Mouse (Mus musculus) bone marrow, adult 2 months (tissue): Measurements from ENCODE around the gene Myo3b. TPM values are rescaled to one million over a fixed set of nuclear protein-coding genes. Genes with fewer than 3 reads are reported as not detected.
"Not testable (repeated sequence)": the region's sequence is repeated elsewhere in the genome, so short reads cannot be mapped to it uniquely, and the experiment has no call there.

ENCODE experiments used
- H3K27ac ChIP-seq: fragments of 200-500 bp; 2 replicates; pipeline ENCODE4 v1.5.1; 2012; ENCODE audit warnings: low read depth, mild to moderate bottlenecking, control low read depth, inconsistent platforms, low read length; ENCODE audit not compliant: control insufficient read depth, poor library complexity, insufficient read depth
- H3K4me1 ChIP-seq: fragments of 200-500 bp; 2 replicates; pipeline ENCODE4 v1.6.1; 2011; ENCODE audit warnings: low read length; ENCODE audit not compliant: control insufficient read depth, insufficient read depth
- H3K4me3 ChIP-seq: fragments of 200-500 bp; replicated peaks from 2 replicates; pipeline ENCODE3; 2011; ENCODE audit warnings: mild to moderate bottlenecking, low read depth, low read length, control low read depth; ENCODE audit not compliant: control insufficient read depth
- CTCF ChIP-seq: fragments of 200-500 bp; IDR thresholded peaks from 2 replicates; pipeline ENCODE4 v1.5.1; 2011; ENCODE audit warnings: low read length, control low read depth; ENCODE audit not compliant: control insufficient read depth, insufficient read depth
- POLR2A ChIP-seq: fragments of 200-500 bp; IDR thresholded peaks from 2 replicates; pipeline ENCODE4 v1.6.1; 2011; ENCODE audit warnings: low read depth, mild to moderate bottlenecking, control low read depth, low read length, borderline replicate concordance; ENCODE audit not compliant: control insufficient read depth
- WGBS: fragments of 180-500 bp; shearing (Covaris S2); methylation state at CpG from one replicate; pipeline ENCODE4 v1.1.7; 2018; 5-methylcytosine and 5-hydroxymethylcytosine counted together
- polyA plus RNA-seq: library from polyadenylated mRNA; stranded (reverse); fragments of >200 nt; gene quantifications from 2 replicates; pipeline ENCODE4 v1.2.4, GENCODE M21; 2011; ENCODE audit warnings: low replicate concordance; ENCODE audit not compliant: missing spikeins, insufficient read depth, insufficient read length

Gene Myo3b
- polyA plus RNA-seq, 1 experiment: not detected

DNA sequence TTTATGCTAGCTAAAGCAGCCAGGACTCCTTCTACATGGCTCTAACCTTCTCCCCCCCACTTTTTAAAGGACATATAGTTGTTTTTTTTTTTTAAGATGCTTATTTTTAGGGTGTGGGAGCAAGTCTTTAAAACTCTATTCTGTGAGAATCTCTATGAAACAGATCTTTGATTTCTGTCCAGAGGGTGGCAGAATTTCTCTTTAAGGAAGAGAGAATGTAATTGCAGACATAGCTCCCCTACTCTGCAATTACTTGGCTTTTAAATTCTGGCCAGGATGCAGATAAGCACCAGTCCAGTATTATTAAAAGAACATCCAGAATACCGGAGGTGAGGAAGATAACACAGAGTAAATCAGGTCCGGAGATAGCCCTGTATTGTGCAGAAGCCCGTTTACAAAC, 178.9 kb downstream of the Myo3b start:
- TF ChIP-seq POLR2A: no peak
- H3K27ac ChIP-seq: no peak overlapping the region
- no peaks in the 10 kb centered on the region for H3K4me1 ChIP-seq
- H3K4me3 ChIP-seq: no peak overlapping the region
- WGBS: 70% methylated on average over 3 of the region's 3 CpGs

DNA sequence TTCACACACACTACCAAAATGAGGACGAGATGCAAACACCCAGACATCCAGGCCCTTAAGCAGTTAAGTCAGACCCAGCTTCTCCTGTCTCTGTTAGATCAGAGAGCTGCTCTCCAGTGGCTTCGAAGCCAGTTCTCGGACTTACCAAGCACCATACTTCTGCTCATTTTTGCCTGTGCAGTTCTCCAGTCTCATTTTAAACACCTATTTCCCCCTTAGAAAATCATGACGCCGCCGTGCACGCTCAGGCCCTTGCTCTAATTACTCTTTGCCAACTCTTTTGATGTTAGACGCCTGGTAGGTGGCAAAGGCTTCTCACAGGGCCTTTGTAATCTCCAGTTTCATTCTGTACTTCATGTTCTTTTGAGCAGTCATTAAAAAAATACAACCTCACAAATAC, 179.5 kb downstream of the Myo3b start:
- no peak overlapping the region for H3K27ac ChIP-seq
- H3K4me3 ChIP-seq: no peak overlapping the region
- no peaks in the 10 kb centered on the region for H3K4me1 ChIP-seq
- WGBS: 65% methylated on average over 8 of the region's 8 CpGs
- TF ChIP-seq CTCF: no peak
- TF ChIP-seq POLR2A: no peak

DNA sequence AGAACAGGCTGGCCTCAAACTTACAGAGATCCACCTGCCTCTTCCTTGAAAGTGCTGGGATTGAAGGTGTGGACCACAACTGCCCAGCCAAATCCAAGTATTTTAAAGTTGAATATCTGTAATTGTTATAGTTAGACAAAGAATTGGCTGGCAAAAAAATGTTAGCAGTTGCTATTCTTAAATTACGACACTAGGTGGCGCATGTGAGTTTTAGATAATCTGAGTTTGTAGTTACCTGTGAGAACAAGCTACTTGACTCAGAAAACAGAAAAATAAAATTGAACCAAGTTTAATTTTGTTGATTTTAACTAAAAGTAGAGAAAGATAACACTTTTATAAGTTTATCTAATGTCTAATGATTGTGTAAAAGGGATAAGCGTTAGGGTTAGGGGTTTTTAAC, 187.8 kb downstream of the Myo3b start:
- Histone ChIP-seq H3K4me3 (no peak overlapping the region), H3K27ac (no peak overlapping the region), H3K4me1 (no peaks in the 10 kb centered on the region)
- 12% methylated on average over 3 of the region's 3 CpGs for WGBS
- no peak for TF ChIP-seq CTCF
- no peak for TF ChIP-seq POLR2A

DNA sequence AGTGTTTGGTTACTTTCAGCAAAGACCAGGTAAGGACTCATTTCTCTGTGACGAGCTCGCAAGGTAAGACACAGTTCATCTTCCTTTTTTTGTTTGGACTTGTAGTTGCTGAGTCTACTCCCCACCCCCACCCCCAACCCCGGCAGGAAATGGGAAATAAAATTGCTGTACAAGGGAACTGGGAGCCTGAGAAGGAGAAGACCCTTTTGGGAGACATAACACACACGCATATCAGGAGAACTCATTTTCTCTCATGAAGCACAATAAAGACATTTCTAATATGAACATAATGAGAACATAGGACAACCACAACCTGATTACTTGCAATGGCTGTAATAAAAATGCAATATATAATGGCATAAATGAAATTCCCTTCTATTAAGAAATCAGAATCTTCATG, 195.5 kb downstream of the Myo3b start:
- not testable (repeated sequence) for H3K4me1 ChIP-seq, H3K27ac ChIP-seq, H3K4me3 ChIP-seq
- 59% methylated on average over 4 of the region's 4 CpGs for WGBS

DNA sequence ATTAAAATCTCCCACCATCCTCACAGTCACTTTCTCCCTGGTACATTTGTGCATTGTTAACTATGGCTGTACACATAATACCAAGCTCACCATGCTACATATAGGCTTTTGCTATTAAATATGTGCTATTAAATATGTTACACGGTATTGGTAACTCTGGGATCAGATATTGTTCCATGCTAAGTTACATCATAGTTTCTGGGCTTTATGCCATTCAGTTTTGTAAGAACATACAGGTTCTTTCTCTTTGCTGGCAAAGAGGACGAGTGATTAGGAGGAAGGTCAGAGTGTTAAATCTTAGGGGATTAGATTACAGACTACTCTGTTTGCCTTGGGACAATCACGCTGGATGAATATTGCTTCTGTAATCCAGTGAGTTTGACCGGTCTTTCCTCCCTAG, 207.1 kb downstream of the Myo3b start:
- TF ChIP-seq CTCF (no peak), POLR2A (no peak)
- 73% methylated on average over 4 of the region's 4 CpGs for WGBS
- no peaks in the 10 kb centered on the region for H3K4me1 ChIP-seq
- no peak overlapping the region for H3K27ac ChIP-seq
- no peak overlapping the region for H3K4me3 ChIP-seq

DNA sequence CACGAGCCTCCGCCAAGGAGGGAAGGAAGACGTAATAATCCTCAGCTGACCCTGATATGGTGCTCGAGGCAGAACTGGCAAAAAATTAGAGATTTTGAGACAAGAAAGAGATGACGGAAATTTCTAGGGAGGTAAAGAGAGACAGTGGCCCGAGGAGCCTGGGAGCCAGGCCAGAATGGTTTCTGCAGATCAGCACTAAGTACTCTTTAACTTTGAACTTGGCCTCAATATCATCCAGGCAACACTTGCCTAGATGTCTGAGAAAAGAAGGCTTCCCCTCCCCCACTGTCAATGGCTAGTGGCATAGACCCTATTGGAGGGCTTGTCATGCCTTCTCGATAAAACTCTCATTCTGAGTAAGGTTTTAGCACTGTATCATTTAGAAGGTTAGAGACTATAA, 209.7 kb downstream of the Myo3b start:
- no peaks in the 10 kb centered on the region for H3K4me1 ChIP-seq
- no peak for TF ChIP-seq CTCF
- TF ChIP-seq POLR2A: no peak
- no peak overlapping the region for H3K4me3 ChIP-seq
- WGBS: 76% methylated on average over 7 of the region's 7 CpGs
- H3K27ac ChIP-seq: no peak overlapping the region

DNA sequence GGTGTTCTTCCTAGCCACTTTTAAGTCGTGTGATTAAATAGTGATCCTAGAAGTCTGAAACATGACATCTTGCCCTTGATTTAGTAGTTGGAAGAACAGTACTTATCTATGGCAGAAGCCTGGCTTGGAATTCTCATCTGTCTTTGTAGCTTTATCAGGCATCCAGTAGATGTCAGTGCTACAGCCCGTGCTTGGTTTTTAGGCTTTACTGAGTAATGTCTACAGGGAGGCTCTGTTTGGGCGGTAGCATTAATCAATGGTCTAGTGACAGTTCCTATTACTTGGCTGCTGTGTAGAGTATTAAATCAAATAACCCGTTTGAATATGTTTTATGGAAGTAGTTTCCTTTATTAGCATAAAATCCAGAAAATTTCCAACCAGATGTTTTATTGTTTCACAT, 210.9 kb downstream of the Myo3b start:
- no peak for TF ChIP-seq POLR2A
- no peak for TF ChIP-seq CTCF
- Histone ChIP-seq H3K4me3 (no peak overlapping the region), H3K4me1 (no peaks in the 10 kb centered on the region), H3K27ac (no peak overlapping the region)
- WGBS: 45% methylated on average over 4 of the region's 4 CpGs

DNA sequence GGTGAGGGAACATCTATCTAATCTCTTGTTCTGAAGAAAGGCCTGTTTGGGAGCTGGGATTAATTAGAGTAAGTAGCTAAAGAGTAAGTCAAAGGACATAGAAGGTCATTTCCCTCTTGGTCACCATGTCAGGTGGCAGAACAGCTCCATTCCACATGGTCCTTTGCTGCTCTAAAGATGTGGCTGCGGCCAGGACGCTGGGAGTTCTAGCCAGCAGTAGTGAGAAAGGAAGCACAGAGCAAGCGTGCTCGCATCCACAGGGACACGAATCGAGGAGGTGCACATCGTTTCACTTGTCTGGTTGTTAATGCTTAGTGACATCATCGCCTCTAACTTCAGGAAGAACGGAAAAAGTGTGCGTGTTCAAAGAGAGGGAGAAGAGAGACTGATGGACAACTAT, 212.3 kb downstream of the Myo3b start:
- Histone ChIP-seq H3K27ac (no peak overlapping the region), H3K4me1 (no peaks in the 10 kb centered on the region), H3K4me3 (no peak overlapping the region)
- TF ChIP-seq CTCF: no peak
- no peak for TF ChIP-seq POLR2A
- 81% methylated on average over 10 of the region's 10 CpGs for WGBS

DNA sequence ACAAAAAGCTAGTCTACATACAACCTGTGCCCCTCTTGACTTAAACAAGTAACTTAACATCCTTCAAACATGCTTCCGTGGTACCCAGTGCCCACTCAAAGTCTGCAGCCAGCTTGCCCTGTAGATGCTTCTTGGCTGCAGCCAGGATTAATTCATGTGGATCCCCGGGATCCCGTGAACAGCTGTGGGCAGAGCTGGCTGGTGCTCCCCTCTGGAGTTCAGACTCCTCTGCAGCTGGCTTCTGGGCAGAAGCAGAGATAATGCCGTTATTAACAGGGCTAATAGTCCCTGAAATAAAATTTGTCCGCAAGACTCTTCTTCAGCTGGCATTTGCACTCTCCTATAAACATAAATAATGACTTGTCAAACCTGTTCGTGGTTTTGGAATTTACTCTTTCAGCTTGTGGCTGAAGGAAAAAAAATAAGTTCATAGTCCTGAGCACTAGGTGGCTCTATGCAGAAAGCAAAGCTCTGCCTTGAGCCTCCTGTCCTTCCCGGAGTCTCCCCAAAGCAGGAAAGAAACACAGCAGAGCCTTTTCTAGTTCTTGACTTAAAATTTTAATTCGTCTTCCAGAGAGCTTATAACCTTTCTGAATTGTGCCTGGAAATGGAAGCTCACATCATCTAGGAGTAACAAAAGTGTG, 220.6 kb downstream of the Myo3b start:
- no peaks in the 10 kb centered on the region for H3K4me1 ChIP-seq
- no peak overlapping the region for H3K4me3 ChIP-seq
- WGBS: 19% methylated on average over 8 of the region's 8 CpGs
- TF ChIP-seq CTCF (no peak), POLR2A (no peak)
- no peak overlapping the region for H3K27ac ChIP-seq
